Mouse (Mus musculus): ENCODE data around the gene Ttn. TPM values are rescaled to one million over a fixed set of nuclear protein-coding genes. Genes with fewer than 3 reads are reported as not detected.

Ttn gene
- polyA plus RNA-seq, 1 experiment from 2014 or later: 3.9 TPM

DNA sequence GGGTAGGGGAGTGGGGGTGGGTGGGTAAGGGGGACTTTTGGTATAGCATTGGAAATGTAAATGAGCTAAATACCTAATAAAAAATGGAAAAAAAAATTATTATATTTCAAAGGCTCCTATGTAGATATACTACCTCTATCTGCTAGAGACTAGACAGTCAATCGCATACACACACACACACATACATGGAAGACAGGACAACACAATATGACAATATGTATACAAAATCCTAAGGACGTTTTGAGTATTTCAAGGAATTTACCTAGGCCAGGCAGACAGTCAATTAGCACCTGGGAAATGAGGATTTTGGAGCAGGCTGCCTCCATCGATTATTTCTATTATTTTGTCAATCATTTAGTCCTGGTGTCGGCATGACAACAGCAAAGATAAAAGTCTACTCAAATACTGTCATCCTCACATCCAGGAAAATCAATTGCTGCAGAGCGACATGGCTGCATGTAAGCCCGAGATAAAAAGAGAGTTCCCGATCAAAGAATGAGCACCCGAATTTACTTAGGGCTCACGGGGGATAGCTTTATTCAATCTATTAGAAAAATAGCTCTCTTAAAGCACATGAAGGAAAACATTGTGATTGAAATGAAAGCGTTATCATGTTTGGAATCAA, 20.8 kb downstream of the Ttn start:
- no peak for ATAC-seq (ENCODE audit: low read depth)
- WGBS: 88% methylated on average over 10 of the region's 10 CpGs
- no peak overlapping the region for H3K27ac ChIP-seq (replicated peaks)

DNA sequence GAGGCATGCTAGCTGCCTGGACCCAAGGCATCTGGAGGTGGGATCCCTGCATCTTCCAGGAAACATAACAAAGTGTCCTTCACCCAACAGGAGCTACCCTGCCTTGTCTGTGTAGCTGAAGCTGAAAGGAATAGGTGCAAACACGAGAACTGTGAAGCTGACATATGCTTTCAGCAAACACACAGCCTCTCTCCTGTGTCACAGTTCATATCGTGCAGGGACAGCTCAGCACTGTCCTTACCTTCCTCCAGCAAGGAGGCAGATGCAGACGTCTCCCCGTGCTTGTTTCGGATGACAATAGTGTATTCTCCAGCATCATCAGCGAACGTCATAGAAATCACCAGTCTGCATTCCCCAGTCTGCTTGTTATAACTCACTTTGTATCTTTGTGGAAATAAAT, 32.6 kb downstream of the Ttn start:
- 81% methylated on average over 7 of the region's 7 CpGs for WGBS
- Histone ChIP-seq H3K4me1 (replicated peaks) (no peaks in the 10 kb centered on the region), H3K27ac (replicated peaks) (no peak overlapping the region), H3K4me2 (no peak overlapping the region), H3K9ac (no peak overlapping the region), H3K4me3 (no peak overlapping the region), H3K9me3 (no peaks in the 10 kb centered on the region), H3K27me3 (no peaks in the 10 kb centered on the region), H3K36me3 (no peaks in the 10 kb centered on the region)
- ATAC-seq (ENCODE audit: low read depth): no peak

More for the DNA sequence above, 20.8 kb downstream of the Ttn start:
- Histone ChIP-seq H3K9ac (no peak overlapping the region), H3K36me3 (no peaks in the 10 kb centered on the region), H3K4me3 (no peak overlapping the region), H3K9me3 (no peaks in the 10 kb centered on the region), H3K27me3 (no peaks in the 10 kb centered on the region), H3K4me2 (no peak overlapping the region), H3K4me1 (replicated peaks) (no peaks in the 10 kb centered on the region)

DNA sequence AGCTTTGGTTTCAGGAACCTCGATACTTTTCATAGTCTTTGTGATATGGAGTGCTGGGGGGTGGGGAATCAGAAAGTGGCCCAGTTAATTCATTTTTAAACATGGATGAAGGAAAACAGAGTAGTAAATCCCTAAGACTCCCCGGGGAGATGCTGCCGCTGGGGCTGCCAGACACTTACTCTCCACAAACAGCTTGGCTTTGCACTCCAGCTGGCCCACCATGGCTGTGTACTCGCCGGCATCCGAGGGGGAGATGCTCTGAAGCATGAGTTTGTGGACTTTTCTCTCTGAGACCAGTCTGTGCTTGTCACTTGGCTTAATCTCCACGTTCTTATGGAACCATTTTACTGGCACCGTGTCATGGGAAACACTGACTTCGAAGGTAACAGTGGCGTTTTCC, 43.8 kb downstream of the Ttn start:
- Histone ChIP-seq H3K9ac (no peak overlapping the region), H3K9me3 (peaks cover 6% of the 10 kb centered on the region; the same call in 1 of the 2 replicates), H3K36me3 (no peaks in the 10 kb centered on the region), H3K4me2 (no peak overlapping the region), H3K4me1 (replicated peaks) (0 out of 2 replicates have a peak, but pooled peaks cover 8% of the 10 kb centered on the region), H3K27ac (replicated peaks) (no peak overlapping the region), H3K4me3 (no peak overlapping the region), H3K27me3 (no peaks in the 10 kb centered on the region)
- 65% methylated on average over 10 of the region's 10 CpGs for WGBS
- no peak for ATAC-seq (ENCODE audit: low read depth)

DNA sequence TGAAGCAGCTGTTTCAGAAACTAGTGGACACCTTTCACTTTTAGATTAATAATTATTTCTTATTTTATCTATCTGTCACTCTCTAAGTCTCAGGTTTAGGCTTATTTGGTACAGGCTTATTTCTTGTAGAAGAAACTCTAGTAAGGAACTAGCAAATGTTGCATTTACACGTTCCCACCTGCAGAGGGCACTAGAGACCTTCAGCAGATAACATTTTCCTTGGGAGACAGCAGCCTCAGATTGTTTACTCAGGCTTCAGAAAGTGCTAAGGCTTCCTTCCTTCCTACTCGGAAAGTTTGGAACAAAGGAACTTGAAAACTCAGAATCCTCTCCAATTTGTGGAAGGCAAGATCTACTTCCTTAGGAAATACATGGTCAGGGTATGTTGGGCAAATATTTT, 52.6 kb downstream of the Ttn start:
- Histone ChIP-seq H3K4me1 (replicated peaks) (0 out of 2 replicates have a peak, but pooled peaks cover 3% of the 10 kb centered on the region), H3K4me3 (no peak overlapping the region), H3K9ac (no peak overlapping the region), H3K36me3 (no peaks in the 10 kb centered on the region), H3K27ac (replicated peaks) (no peak overlapping the region), H3K27me3 (no peaks in the 10 kb centered on the region), H3K4me2 (no peak overlapping the region), H3K9me3 (no peaks in the 10 kb centered on the region)
- ATAC-seq (ENCODE audit: low read depth): no peak
- 4% methylated on average over 2 of the region's 2 CpGs for WGBS

DNA sequence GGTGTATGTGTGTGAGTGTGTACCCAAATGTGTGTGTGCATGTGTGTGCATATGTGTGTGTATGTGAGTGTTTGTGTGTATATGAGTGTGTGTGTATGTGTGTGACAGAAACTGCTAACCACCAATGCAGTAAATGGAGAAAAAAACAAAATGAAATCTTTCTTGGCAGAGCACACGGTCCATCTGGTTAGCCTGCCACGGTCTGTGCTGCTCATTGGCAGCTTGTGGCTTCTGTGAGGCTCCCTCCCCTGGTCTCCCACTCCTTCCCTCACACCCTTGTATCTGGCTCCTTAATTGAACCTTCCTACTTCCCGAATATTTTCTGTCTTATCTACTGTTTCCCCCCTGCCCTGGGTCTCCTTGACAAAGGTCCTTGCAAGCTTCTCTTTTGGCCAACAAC, 53.5 kb downstream of the Ttn start:
- H3K4me3 ChIP-seq: no peak overlapping the region
- no peaks in the 10 kb centered on the region for H3K9me3 ChIP-seq
- H3K27me3 ChIP-seq: no peaks in the 10 kb centered on the region
- no peak for ATAC-seq (ENCODE audit: low read depth)
- WGBS: 84% methylated on average over 3 of the region's 3 CpGs
- H3K36me3 ChIP-seq: no peaks in the 10 kb centered on the region
- 0 out of 2 replicates have a peak, but pooled peaks cover 2% of the 10 kb centered on the region for H3K4me1 ChIP-seq (replicated peaks)
- no peak overlapping the region for H3K27ac ChIP-seq (replicated peaks)
- no peak overlapping the region for H3K9ac ChIP-seq
- H3K4me2 ChIP-seq: no peak overlapping the region

DNA sequence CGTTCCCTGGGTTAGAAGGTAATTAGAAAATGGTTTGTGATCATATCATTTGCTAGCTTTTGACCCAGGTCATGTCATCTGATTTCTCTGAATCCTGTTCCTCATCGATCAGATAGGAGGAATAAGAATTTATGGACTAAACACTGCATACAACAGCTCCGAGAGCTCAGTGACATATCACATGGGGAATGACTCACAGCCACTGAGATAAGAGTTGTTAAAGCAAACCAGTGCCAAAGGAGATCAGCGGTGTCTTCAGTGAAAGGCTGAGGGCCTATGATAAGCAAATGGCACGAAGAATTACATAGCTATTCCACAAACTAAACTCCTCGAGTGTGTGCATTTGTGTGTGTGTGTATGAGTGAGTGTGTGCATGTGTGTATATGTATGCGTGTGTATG, 54.0 kb downstream of the Ttn start:
- H3K9me3 ChIP-seq: no peaks in the 10 kb centered on the region
- H3K27me3 ChIP-seq: no peaks in the 10 kb centered on the region
- ATAC-seq (ENCODE audit: low read depth): no peak
- 85% methylated on average over 7 of the region's 7 CpGs for WGBS
- H3K36me3 ChIP-seq: no peaks in the 10 kb centered on the region
- no peak overlapping the region for H3K9ac ChIP-seq
- no peaks in the 10 kb centered on the region for H3K4me1 ChIP-seq (replicated peaks)
- H3K4me2 ChIP-seq: no peak overlapping the region
- H3K27ac ChIP-seq (replicated peaks): no peak overlapping the region
- no peak overlapping the region for H3K4me3 ChIP-seq

DNA sequence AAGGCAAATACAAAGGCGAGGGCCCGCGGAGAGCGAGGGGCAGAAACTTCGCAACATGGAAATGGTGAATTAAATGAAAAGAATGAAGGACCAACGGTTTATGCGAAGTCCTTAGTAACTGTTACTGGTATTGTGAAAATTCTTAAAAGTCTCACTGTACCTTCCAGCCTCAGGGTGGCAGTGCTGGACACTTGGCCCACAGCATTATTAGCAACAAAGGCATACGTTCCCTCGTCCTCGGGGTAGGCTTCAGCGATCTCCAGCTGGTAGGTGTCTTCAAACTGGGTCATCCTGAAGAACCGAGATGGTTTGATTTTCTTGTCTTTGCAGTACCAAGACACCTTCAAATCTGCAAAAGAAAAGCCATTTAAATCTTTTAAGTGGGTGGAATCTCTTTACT, 55.4 kb downstream of the Ttn start:
- no peak overlapping the region for H3K4me2 ChIP-seq
- no peak for ATAC-seq (ENCODE audit: low read depth)
- no peak overlapping the region for H3K9ac ChIP-seq
- H3K4me1 ChIP-seq (replicated peaks): no peaks in the 10 kb centered on the region
- H3K27me3 ChIP-seq: no peaks in the 10 kb centered on the region
- 70% methylated on average over 12 of the region's 12 CpGs for WGBS
- no peak overlapping the region for H3K4me3 ChIP-seq
- no peaks in the 10 kb centered on the region for H3K9me3 ChIP-seq
- H3K27ac ChIP-seq (replicated peaks): no peak overlapping the region
- no peaks in the 10 kb centered on the region for H3K36me3 ChIP-seq

DNA sequence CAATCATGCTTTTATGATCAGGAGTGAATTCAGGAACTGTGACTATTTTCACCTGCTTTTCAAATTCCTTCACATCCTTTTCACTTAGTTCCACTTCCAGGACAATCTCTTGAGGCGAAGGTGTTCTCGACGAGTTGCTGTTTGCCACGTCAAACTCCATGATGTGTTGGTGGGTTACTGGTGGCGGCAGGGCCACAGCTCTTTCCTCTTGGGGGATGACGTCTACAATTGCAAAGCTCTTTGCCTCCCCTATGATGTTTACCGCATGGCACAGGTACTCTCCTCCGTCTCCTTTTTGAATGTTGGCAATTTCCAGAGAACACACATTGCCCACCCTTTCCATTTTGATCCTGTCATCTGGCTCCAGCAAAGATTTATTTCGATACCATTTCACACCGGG, 67.4 kb downstream of the Ttn start:
- Histone ChIP-seq H3K4me2 (no peak overlapping the region), H3K27ac (replicated peaks) (no peak overlapping the region), H3K27me3 (no peaks in the 10 kb centered on the region), H3K9ac (no peak overlapping the region), H3K4me3 (no peak overlapping the region), H3K9me3 (peaks cover 3% of the 10 kb centered on the region; the same call in 1 of the 2 replicates), H3K36me3 (no peaks in the 10 kb centered on the region), H3K4me1 (replicated peaks) (no peaks in the 10 kb centered on the region)
- WGBS: 94% methylated on average over 10 of the region's 10 CpGs
- no peak for ATAC-seq (ENCODE audit: low read depth)

DNA sequence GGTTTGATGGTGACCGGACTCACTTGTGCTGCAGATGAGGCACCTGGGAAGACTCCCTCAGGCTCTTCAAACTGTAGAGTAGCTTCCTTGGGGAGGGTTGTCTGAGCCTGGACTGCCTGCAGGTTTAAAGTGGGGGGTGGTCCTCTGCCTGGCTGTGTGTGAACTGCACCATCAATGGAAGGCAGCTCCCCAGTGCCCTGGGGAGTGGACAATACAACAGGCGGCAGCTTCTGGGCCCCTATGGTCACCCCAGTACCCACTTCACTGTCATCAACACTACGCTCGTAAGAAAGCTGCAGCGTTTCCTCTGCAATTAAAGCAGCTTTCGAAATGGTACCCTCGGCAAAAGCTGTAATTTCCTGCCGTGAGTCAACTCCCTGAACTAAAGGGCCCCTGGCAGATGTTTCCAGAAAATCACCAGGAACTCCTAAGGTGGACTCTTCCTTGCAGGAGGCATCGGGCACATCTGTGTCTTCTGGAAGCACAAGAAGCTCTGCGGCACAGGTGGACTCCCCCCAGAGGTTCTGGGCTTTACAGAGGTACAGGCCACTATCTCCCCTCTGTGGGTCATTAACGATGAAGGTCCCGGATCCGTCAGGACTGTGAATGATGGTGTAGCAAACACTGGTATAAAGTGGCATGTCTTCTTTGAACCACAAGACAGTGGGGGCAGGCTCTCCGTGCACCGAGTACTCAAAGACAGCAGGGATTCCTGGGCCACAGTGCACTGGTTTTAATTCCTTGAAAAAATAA, 73.5 kb downstream of the Ttn start:
- no peak for ATAC-seq (ENCODE audit: low read depth)
- WGBS: 65% methylated on average over 15 of the region's 15 CpGs

DNA sequence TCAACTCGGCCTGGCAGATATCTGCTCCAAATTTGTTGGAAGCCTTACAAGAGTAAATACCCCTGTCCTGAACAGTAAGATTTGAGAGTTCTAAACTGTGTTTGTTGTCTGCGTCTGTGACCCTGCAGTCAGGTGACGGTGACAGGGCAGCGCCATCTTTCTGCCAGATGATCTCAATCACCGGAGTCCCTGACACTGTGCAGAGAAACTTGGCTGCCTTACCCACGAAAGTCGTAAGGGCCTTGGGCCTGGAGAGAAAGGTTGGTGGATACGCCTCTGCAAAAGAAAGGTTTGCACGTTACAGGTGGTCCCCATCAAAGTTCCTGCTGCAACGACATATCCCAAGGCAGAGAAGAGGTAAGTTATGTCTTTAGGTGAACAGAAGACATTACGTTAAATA, 79.0 kb downstream of the Ttn start:
- Histone ChIP-seq H3K9ac (no peak overlapping the region), H3K4me1 (replicated peaks) (no peaks in the 10 kb centered on the region), H3K36me3 (no peaks in the 10 kb centered on the region), H3K4me3 (no peak overlapping the region), H3K27me3 (no peaks in the 10 kb centered on the region), H3K27ac (replicated peaks) (no peak overlapping the region), H3K9me3 (no peaks in the 10 kb centered on the region), H3K4me2 (no peak overlapping the region)
- 94% methylated on average over 11 of the region's 11 CpGs for WGBS
- ATAC-seq (ENCODE audit: low read depth): no peak

More for the DNA sequence above, 73.5 kb downstream of the Ttn start:
- Histone ChIP-seq H3K9ac (no peak overlapping the region), H3K4me3 (no peak overlapping the region), H3K27me3 (no peaks in the 10 kb centered on the region), H3K36me3 (no peaks in the 10 kb centered on the region), H3K9me3 (no peaks in the 10 kb centered on the region), H3K27ac (replicated peaks) (no peak overlapping the region), H3K4me2 (no peak overlapping the region), H3K4me1 (replicated peaks) (no peaks in the 10 kb centered on the region)

DNA sequence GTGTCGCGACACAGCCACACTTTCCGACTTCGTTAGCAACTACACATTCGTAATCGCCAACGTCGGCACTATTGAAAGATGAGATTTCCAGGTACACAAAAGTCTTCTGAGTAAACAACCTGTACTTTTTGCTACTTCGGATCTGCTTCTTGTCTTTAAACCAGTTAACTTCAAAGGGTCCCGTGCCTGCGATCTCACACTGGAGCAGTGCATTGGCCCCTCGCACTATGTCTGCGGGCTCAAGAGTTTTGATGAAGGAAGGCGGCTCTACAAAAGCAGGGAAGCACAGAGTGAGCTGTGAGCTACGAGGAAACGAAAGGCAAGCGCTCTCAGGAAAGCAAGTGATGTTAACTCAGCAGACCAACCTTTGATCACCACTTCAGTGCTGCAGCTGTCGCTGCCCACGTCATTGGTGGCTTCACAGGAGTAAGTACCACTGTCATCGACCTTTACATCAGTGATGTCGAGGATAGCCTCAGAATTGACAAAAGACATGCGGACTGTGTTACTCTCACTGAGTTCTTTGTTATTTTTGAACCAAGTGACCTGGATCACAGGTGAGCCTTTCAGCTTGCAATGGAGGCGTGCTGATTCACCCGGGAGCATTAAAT, 80.8 kb downstream of the Ttn start:
- H3K9me3 ChIP-seq: no peaks in the 10 kb centered on the region
- no peak overlapping the region for H3K4me3 ChIP-seq
- no peaks in the 10 kb centered on the region for H3K27me3 ChIP-seq
- 91% methylated on average over 24 of the region's 24 CpGs for WGBS
- H3K36me3 ChIP-seq: no peaks in the 10 kb centered on the region
- no peaks in the 10 kb centered on the region for H3K4me1 ChIP-seq (replicated peaks)
- no peak overlapping the region for H3K4me2 ChIP-seq
- no peak for ATAC-seq (ENCODE audit: low read depth)
- H3K27ac ChIP-seq (replicated peaks): no peak overlapping the region
- H3K9ac ChIP-seq: no peak overlapping the region

DNA sequence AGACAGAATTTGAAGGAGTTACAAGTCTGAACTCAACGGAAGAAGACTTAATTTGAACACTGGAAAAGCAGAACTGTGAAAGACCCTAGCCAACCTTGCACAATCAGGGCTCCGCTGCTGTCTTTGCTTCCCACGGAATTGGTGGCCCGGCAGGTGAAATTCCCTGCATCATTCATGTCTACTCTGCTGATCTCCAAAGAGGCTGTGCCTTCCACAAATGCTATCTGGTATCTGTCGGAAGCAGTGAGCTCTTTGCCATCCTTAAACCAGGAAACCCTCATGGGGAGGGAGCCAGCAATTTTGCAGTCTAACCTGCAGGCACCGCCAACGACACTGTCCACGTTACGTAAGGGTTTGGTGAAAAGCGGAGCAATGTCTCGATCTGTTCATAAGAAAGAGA, 82.5 kb downstream of the Ttn start:
- Histone ChIP-seq H3K36me3 (no peaks in the 10 kb centered on the region), H3K4me2 (no peak overlapping the region), H3K4me1 (replicated peaks) (no peaks in the 10 kb centered on the region), H3K4me3 (no peak overlapping the region), H3K9ac (no peak overlapping the region), H3K9me3 (no peaks in the 10 kb centered on the region), H3K27me3 (no peaks in the 10 kb centered on the region), H3K27ac (replicated peaks) (no peak overlapping the region)
- no peak for ATAC-seq (ENCODE audit: low read depth)
- WGBS: 96% methylated on average over 11 of the region's 11 CpGs

All from neural tube, embryonic 13.5 days (tissue).